Mouse (Mus musculus): ENCODE results near the gene Tmod1. TPM values are rescaled to one million over a fixed set of nuclear protein-coding genes. Genes with fewer than 3 reads are reported as not detected.

The Tmod1 gene
- polyA plus RNA-seq, 1 experiment from 2014 or later: 220 TPM

- Histone ChIP-seq H3K27me3 (ENCODE audit: control insufficient read depth, insufficient read depth, low read length) (no peaks in the 10 kb centered on the region), H3K9me3 (ENCODE audit: control insufficient read depth, low read length) (no peaks in the 10 kb centered on the region), H3K36me3 (ENCODE audit: control insufficient read depth, insufficient read depth, low read length) (peaks cover 93% of the 10 kb centered on the region), H3K9ac (ENCODE audit: low read length) (no peak overlapping the region), H3K27ac (replicated peaks in 1 of 2; ENCODE audit: control insufficient read depth in 1 of 2, insufficient read depth in 1 of 2, low read depth in 2 of 2, low read length in 2 of 2) (no peak overlapping the region), H3K4me2 (ENCODE audit: low read length) (no peak overlapping the region), H3K4me3 (ENCODE audit: control insufficient read depth in 1 of 2, insufficient read depth in 1 of 2, low read depth in 1 of 2, low read length in 2 of 2) (no peak overlapping the region), H3K4me1 (ENCODE audit: control insufficient read depth in 2 of 2, insufficient read depth in 2 of 2, low read length in 2 of 2) (peaks cover 14 to 28% of the 10 kb centered on the region in 2 experiments)
- 74% methylated on average over 10 of the region's 10 CpGs for WGBS
- ATAC-seq (ENCODE audit: insufficient number of reproducible peaks, insufficient read depth, low FRiP score, low read depth): no peak
These were observed 63.5 kb downstream of the Tmod1 start for GRCm38 (mm10) chr4:46102078-46102769.

- H3K9ac ChIP-seq (ENCODE audit: low read length): no peak overlapping the region
- H3K9me3 ChIP-seq (ENCODE audit: control insufficient read depth, low read length): no peaks in the 10 kb centered on the region
- no peak overlapping the region for H3K27ac ChIP-seq (replicated peaks in 1 of 2; ENCODE audit: control insufficient read depth in 1 of 2, insufficient read depth in 1 of 2, low read depth in 2 of 2, low read length in 2 of 2)
- H3K4me3 ChIP-seq (ENCODE audit: control insufficient read depth in 1 of 2, insufficient read depth in 1 of 2, low read depth in 1 of 2, low read length in 2 of 2): no peak overlapping the region
- ATAC-seq (ENCODE audit: insufficient number of reproducible peaks, insufficient read depth, low FRiP score, low read depth): no peak
- H3K4me1 ChIP-seq (ENCODE audit: control insufficient read depth in 2 of 2, insufficient read depth in 2 of 2, low read length in 2 of 2): peaks cover 3% of the 10 kb centered on the region in 2 experiments; a peak in 3 of 4 replicates
- H3K4me2 ChIP-seq (ENCODE audit: low read length): no peak overlapping the region
- WGBS: 68% methylated on average over 8 of the region's 8 CpGs
- H3K27me3 ChIP-seq (ENCODE audit: control insufficient read depth, insufficient read depth, low read length): no peaks in the 10 kb centered on the region
- peaks cover 99% of the 10 kb centered on the region for H3K36me3 ChIP-seq (ENCODE audit: control insufficient read depth, insufficient read depth, low read length)
These were observed 71.3 kb downstream of the Tmod1 start for GRCm38 (mm10) chr4:46110084-46110483.

- H3K4me3 ChIP-seq (ENCODE audit: control insufficient read depth in 1 of 2, insufficient read depth in 1 of 2, low read depth in 1 of 2, low read length in 2 of 2): no peak overlapping the region
- ATAC-seq (ENCODE audit: insufficient number of reproducible peaks, insufficient read depth, low FRiP score, low read depth): no peak
- no peak overlapping the region for H3K27ac ChIP-seq (replicated peaks in 1 of 2; ENCODE audit: control insufficient read depth in 1 of 2, insufficient read depth in 1 of 2, low read depth in 2 of 2, low read length in 2 of 2)
- no peaks in the 10 kb centered on the region for H3K27me3 ChIP-seq (ENCODE audit: control insufficient read depth, insufficient read depth, low read length)
- peaks cover 99% of the 10 kb centered on the region for H3K36me3 ChIP-seq (ENCODE audit: control insufficient read depth, insufficient read depth, low read length)
- no peak overlapping the region for H3K9ac ChIP-seq (ENCODE audit: low read length)
- H3K9me3 ChIP-seq (ENCODE audit: control insufficient read depth, low read length): no peaks in the 10 kb centered on the region
- WGBS: 52% methylated on average over 3 of the region's 3 CpGs
- peaks cover 3 to 6% of the 10 kb centered on the region in 2 experiments; a peak in 3 of 4 replicates for H3K4me1 ChIP-seq (ENCODE audit: control insufficient read depth in 2 of 2, insufficient read depth in 2 of 2, low read length in 2 of 2)
- no peak overlapping the region for H3K4me2 ChIP-seq (ENCODE audit: low read length)
These were observed 72.6 kb downstream of the Tmod1 start for GRCm38 (mm10) chr4:46111361-46111760.

GRCm38 (mm10) chr4:46115308-46115707, 76.6 kb downstream of the Tmod1 start:
- Histone ChIP-seq H3K4me3 (ENCODE audit: control insufficient read depth in 1 of 2, insufficient read depth in 1 of 2, low read depth in 1 of 2, low read length in 2 of 2) (no peak overlapping the region), H3K27me3 (ENCODE audit: control insufficient read depth, insufficient read depth, low read length) (no peaks in the 10 kb centered on the region), H3K9ac (ENCODE audit: low read length) (no peak overlapping the region), H3K4me2 (ENCODE audit: low read length) (no peak overlapping the region), H3K9me3 (ENCODE audit: control insufficient read depth, low read length) (no peaks in the 10 kb centered on the region), H3K4me1 (ENCODE audit: control insufficient read depth in 2 of 2, insufficient read depth in 2 of 2, low read length in 2 of 2) (peaks cover 5 to 6% of the 10 kb centered on the region in 2 experiments; a peak in 3 of 4 replicates), H3K27ac (replicated peaks in 1 of 2; ENCODE audit: control insufficient read depth in 1 of 2, insufficient read depth in 1 of 2, low read depth in 2 of 2, low read length in 2 of 2) (no peak overlapping the region), H3K36me3 (ENCODE audit: control insufficient read depth, insufficient read depth, low read length) (peaks cover 99% of the 10 kb centered on the region)
- 67% methylated on average over 1 of the region's 1 CpGs for WGBS
- ATAC-seq (ENCODE audit: insufficient number of reproducible peaks, insufficient read depth, low FRiP score, low read depth): no peak

- WGBS: 57% methylated on average over 9 of the region's 10 CpGs
- Histone ChIP-seq H3K4me3 (ENCODE audit: control insufficient read depth in 1 of 2, insufficient read depth in 1 of 2, low read depth in 1 of 2, low read length in 2 of 2) (no peak overlapping the region), H3K9ac (ENCODE audit: low read length) (no peak overlapping the region; the same call in 1 of the 2 replicates), H3K36me3 (ENCODE audit: control insufficient read depth, insufficient read depth, low read length) (peaks cover 99% of the 10 kb centered on the region), H3K4me2 (ENCODE audit: low read length) (no peak overlapping the region), H3K27ac (replicated peaks in 1 of 2; ENCODE audit: control insufficient read depth in 1 of 2, insufficient read depth in 1 of 2, low read depth in 2 of 2, low read length in 2 of 2) (peak overlapping the region; percentile 51 to 62), H3K27me3 (ENCODE audit: control insufficient read depth, insufficient read depth, low read length) (no peaks in the 10 kb centered on the region), H3K4me1 (ENCODE audit: control insufficient read depth in 2 of 2, insufficient read depth in 2 of 2, low read length in 2 of 2) (peaks cover 5 to 6% of the 10 kb centered on the region in 2 experiments; a peak in 3 of 4 replicates), H3K9me3 (ENCODE audit: control insufficient read depth, low read length) (no peaks in the 10 kb centered on the region)
- no peak for ATAC-seq (ENCODE audit: insufficient number of reproducible peaks, insufficient read depth, low FRiP score, low read depth)
These were observed 77.9 kb downstream of the Tmod1 start for GRCm38 (mm10) chr4:46116544-46117175.

- Histone ChIP-seq H3K4me3 (ENCODE audit: control insufficient read depth in 1 of 2, insufficient read depth in 1 of 2, low read depth in 1 of 2, low read length in 2 of 2) (no peak overlapping the region), H3K4me2 (ENCODE audit: low read length) (no peak overlapping the region), H3K4me1 (ENCODE audit: control insufficient read depth in 2 of 2, insufficient read depth in 2 of 2, low read length in 2 of 2) (peaks cover 5 to 6% of the 10 kb centered on the region in 2 experiments; a peak in 3 of 4 replicates), H3K27me3 (ENCODE audit: control insufficient read depth, insufficient read depth, low read length) (no peaks in the 10 kb centered on the region), H3K9me3 (ENCODE audit: control insufficient read depth, low read length) (no peaks in the 10 kb centered on the region), H3K27ac (replicated peaks in 1 of 2; ENCODE audit: control insufficient read depth in 1 of 2, insufficient read depth in 1 of 2, low read depth in 2 of 2, low read length in 2 of 2) (no peak overlapping the region; a peak in 1 of 4 replicates), H3K36me3 (ENCODE audit: control insufficient read depth, insufficient read depth, low read length) (peaks cover 99% of the 10 kb centered on the region), H3K9ac (ENCODE audit: low read length) (no peak overlapping the region)
- no peak for ATAC-seq (ENCODE audit: insufficient number of reproducible peaks, insufficient read depth, low FRiP score, low read depth)
- 89% methylated on average over 4 of the region's 4 CpGs for WGBS
These were observed 78.8 kb downstream of the Tmod1 start for GRCm38 (mm10) chr4:46117536-46117935.

GRCm38 (mm10) chr4:46119514-46120094, 80.9 kb downstream of the Tmod1 start:
- WGBS: 87% methylated on average over 14 of the region's 14 CpGs
- H3K9ac ChIP-seq (ENCODE audit: low read length): no peak overlapping the region
- peaks cover 5 to 6% of the 10 kb centered on the region in 2 experiments; a peak in 3 of 4 replicates for H3K4me1 ChIP-seq (ENCODE audit: control insufficient read depth in 2 of 2, insufficient read depth in 2 of 2, low read length in 2 of 2)

More at GRCm38 (mm10) chr4:46119514-46120094, 80.9 kb downstream of the Tmod1 start:
- ATAC-seq (ENCODE audit: insufficient number of reproducible peaks, insufficient read depth, low FRiP score, low read depth): no peak
- H3K9me3 ChIP-seq (ENCODE audit: control insufficient read depth, low read length): no peaks in the 10 kb centered on the region
- H3K27me3 ChIP-seq (ENCODE audit: control insufficient read depth, insufficient read depth, low read length): no peaks in the 10 kb centered on the region
- peaks cover 99% of the 10 kb centered on the region for H3K36me3 ChIP-seq (ENCODE audit: control insufficient read depth, insufficient read depth, low read length)
- no peak overlapping the region for H3K27ac ChIP-seq (replicated peaks in 1 of 2; ENCODE audit: control insufficient read depth in 1 of 2, insufficient read depth in 1 of 2, low read depth in 2 of 2, low read length in 2 of 2)
- H3K4me3 ChIP-seq (ENCODE audit: control insufficient read depth in 1 of 2, insufficient read depth in 1 of 2, low read depth in 1 of 2, low read length in 2 of 2): no peak overlapping the region
- no peak overlapping the region for H3K4me2 ChIP-seq (ENCODE audit: low read length)

All from heart, embryonic 14.5 days (tissue).